Mouse (Mus musculus): Measurements from ENCODE around the gene Gm10972. TPM values are rescaled to one million over a fixed set of nuclear protein-coding genes. Genes with fewer than 3 reads are reported as not detected.
"Not testable (repeated sequence)": the region's sequence is repeated elsewhere in the genome, so short reads cannot be mapped to it uniquely, and the experiment has no call there.

The Gm10972 gene
- polyA plus RNA-seq, 1 experiment from 2014 or later = not detected

DNA sequence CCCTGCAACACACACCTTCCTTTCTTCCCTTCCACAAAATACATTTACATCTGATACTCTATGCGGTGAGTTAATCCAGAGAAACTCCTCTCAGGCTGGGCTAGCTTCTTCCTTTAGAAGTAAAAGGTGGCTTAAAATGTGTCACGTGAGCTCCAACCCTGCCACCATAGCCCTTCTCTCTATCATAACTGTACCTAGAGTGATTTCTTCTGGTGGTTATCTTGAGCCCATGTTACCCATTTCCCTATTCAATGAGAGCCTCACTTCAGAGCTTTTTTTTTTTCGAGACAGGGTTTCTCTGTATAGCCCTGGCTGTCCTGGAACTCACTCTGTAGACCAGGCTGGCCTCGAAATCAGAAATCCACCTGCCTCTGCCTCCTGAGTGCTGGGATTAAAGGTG, 48.8 kb downstream of the Gm10972 start:
- not testable (repeated sequence) for H3K9ac ChIP-seq; ATAC-seq (replicated peaks); H3K4me3 ChIP-seq; H3K4me1 ChIP-seq; H3K36me3 ChIP-seq (replicated peaks); H3K27ac ChIP-seq; H3K27me3 ChIP-seq (replicated peaks); H3K4me2 ChIP-seq; H3K9me3 ChIP-seq
- WGBS = 88% methylated on average over 4 of the region's 4 CpGs

Other genes starting within 250 kb of the Gm10972 start
- gene Lingo4, start 244.6 kb upstream of the Gm10972 start, polyA plus RNA-seq (2015; fragmentation: Nextera tagmentation; extraction: Ambion mirVana) = 1.6 TPM in 2 replicates
- gene Tdrkh, start 229.8 kb upstream of the Gm10972 start, polyA plus RNA-seq (2015; fragmentation: Nextera tagmentation; extraction: Ambion mirVana) = 47.8 and 53.2 TPM in 2 replicates
- gene Mrpl9, start 199.8 kb upstream of the Gm10972 start, polyA plus RNA-seq (2015; fragmentation: Nextera tagmentation; extraction: Ambion mirVana) = 56.7 and 57.8 TPM in 2 replicates
- 1.6 and 1.8 TPM in 2 replicates for gene Oaz3, start 199.2 kb upstream of the Gm10972 start, polyA plus RNA-seq (2015; fragmentation: Nextera tagmentation; extraction: Ambion mirVana)
- 320 and 350 TPM in 2 replicates for gene Celf3, start 164.8 kb upstream of the Gm10972 start, polyA plus RNA-seq (2015; fragmentation: Nextera tagmentation; extraction: Ambion mirVana)
- 20.1 and 21.3 TPM in 2 replicates for gene Riiad1, start 162.8 kb upstream of the Gm10972 start, polyA plus RNA-seq (2015; fragmentation: Nextera tagmentation; extraction: Ambion mirVana)
- 86.4 and 94.7 TPM in 2 replicates for gene Snx27, start 60.4 kb upstream of the Gm10972 start, polyA plus RNA-seq (2015; fragmentation: Nextera tagmentation; extraction: Ambion mirVana)
- gene Tuft1, start 15.8 kb downstream of the Gm10972 start, polyA plus RNA-seq (2015; fragmentation: Nextera tagmentation; extraction: Ambion mirVana) = 4.9 and 5.8 TPM in 2 replicates
- gene Selenbp2, start 50.4 kb downstream of the Gm10972 start, polyA plus RNA-seq (2015; fragmentation: Nextera tagmentation; extraction: Ambion mirVana) = 0.32 and 0.49 TPM in 2 replicates
- 11.6 and 13.7 TPM in 2 replicates for gene Cgn, start 143.4 kb downstream of the Gm10972 start, polyA plus RNA-seq (2015; fragmentation: Nextera tagmentation; extraction: Ambion mirVana)
- 25.9 and 27.5 TPM in 2 replicates for gene Pogz, start 194.5 kb downstream of the Gm10972 start, polyA plus RNA-seq (2015; fragmentation: Nextera tagmentation; extraction: Ambion mirVana)
- gene Psmb4, start 243.8 kb downstream of the Gm10972 start, polyA plus RNA-seq (2015; fragmentation: Nextera tagmentation; extraction: Ambion mirVana) = 357 and 395 TPM in 2 replicates